Mouse (Mus musculus) megakaryocyte progenitor cell, adult 5-6 weeks (primary cell): ENCODE results near the gene Rpl31. TPM values are rescaled to one million over a fixed set of nuclear protein-coding genes. Genes with fewer than 3 reads are reported as not detected.

Experiments
- ATAC-seq: replicated peaks from 2 replicates; pipeline ENCODE4 v1.8.0; 2016; ENCODE audit warnings: mild to moderate bottlenecking, moderate TSS enrichment, inconsistent platforms; ENCODE audit not compliant: poor library complexity
- total RNA-seq, 2 experiments: library from RNA; stranded (forward) in 1 of 2; stranded (reverse) in 1 of 2; fragments of 157-497, 149-512 nt in 1 of 2; fragments of 200-1000 nt in 1 of 2; gene quantifications; 2 replicates each; pipeline versions ENCODE4 v1.2.3 to v1.2.4; 2015 to 2017

Gene Rpl31
- total RNA-seq (2015) (2,167 and 2,499 TPM in 2 replicates), total RNA-seq (2017) (497 and 660 TPM in 2 replicates)

DNA sequence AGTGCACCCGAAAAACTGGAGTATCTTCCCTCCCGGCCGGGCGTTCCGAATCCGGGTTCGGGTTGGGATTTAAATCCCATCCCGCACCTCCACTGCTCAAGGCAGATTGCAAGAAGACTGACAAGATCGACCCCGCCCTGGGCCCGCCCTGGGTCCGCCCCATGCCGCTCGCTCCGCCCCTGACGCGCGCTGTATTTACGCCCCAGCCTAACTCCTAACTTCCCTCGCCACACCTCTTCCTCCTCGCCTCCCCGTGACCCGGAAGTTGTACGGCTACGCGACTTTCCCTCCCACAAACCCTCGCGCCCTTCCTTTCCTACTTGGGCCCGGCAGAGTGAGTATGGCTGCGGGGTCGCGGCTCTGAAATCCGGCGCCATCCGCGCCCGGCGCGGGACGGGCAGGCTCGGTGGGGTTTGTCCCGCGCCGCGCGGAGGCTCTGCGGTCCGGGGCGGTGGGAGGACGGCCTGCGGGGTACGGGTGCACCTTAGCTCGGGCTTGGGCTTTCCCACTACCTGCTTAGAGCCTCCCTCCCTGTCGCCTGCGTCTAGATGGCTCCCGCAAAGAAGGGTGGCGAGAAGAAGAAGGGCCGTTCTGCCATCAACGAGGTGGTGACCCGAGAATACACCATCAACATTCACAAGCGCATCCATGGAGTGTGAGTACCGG lies at the start of gene Rpl31:
TSS of gene Rpl31 (plus strand) at position 242 of the 666 bp plus-strand sequence.
- peak; percentile 98 for ATAC-seq

DNA sequence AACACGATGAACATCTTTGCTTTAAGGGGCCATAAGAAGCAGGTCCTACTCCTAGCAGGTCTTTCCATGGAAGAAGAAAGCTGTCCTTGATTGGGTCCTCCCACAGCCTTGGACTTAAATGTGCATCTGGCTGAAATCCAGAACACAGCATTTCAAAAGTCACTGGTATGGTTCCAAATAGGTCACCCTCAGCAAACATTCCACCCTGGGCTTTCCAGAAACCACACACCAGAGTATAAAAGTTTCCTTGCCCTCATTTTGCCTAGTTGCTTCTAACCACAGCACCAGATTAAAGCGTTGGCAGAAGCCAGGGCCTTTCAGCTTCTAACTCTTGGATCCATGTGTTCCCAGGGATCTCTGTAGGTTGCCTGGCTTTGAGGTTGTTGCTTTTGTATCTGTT lies 49.7 kb upstream of the Rpl31 start:
- ATAC-seq = no peak

DNA sequence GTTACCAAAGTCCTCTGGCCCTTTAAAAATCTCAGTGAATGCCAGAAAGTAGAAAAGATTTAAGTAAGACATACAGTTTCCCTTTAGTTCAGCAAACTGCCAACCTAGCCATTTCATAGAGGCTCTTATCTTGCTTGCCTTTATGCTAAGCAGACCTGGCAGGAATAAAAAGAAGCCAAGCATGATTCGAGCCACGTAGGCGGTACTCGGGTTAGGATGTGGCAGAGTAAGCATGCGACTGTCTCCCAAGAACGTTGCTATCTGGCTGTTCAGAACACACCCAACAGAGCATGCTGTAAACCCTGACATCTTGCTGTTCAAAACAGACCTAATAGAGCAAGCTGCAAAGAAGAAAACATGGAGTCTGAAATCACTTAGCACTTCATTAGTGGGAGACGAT lies 48.8 kb upstream of the Rpl31 start:
- ATAC-seq = no peak

DNA sequence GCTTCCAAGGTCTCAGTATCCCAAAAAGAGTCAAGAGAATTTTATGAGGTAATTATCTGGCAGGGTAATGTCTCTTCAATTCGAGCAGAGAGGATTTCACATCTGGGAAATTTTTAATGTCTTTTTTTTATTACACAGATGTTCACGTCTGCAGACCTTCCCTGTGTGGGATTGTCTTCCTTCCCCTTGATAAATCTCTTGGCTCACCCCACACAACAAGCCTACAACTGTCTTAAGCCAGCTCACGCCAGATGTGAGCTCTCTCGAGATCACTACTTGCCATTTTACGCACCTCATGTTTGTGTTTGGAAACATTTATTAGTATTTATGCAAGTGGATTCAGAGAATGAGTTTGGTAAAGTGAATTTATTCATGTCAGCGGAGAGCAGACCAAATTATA lies 45.7 kb upstream of the Rpl31 start:
- ATAC-seq = no peak

DNA sequence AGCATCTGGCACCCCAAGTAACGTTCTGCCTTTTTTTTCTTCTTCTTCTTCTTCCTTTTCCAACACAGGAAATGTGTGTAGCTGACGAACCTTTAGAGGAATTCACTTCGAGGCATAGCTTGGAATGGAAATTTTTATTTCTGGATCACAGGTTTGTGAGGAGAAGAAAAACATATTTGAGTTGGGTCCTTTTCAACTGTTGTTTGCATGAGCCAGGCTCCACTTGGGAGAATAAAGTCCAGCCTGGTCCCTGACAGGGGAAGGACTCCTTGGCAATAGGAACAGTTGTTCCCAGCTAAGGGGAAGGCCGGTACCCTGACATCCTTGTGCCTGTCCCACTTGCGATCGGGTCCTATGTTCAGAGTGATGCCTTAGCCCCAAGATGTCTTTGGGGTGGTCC lies 42.4 kb upstream of the Rpl31 start:
- ATAC-seq = no peak

DNA sequence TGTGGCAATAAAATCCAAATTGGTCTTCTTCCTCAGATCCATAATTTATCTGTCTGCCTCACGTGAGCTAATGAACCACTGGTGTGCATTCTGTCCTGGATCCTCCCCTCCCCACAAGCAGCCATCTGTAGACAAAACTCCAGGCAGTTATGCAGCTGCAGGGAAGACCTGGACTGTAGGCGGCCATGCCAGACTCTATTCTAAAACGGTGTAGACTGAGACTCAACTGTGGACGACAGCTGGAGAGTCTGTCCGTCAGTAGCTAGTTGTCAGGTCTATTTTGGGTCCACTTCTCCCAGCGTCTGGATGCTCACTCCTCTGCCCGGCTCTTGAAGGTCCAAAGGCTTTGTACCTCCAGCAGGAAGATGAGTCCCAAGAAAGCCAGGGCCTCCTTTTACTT lies 40.1 kb upstream of the Rpl31 start:
- ATAC-seq = no peak

DNA sequence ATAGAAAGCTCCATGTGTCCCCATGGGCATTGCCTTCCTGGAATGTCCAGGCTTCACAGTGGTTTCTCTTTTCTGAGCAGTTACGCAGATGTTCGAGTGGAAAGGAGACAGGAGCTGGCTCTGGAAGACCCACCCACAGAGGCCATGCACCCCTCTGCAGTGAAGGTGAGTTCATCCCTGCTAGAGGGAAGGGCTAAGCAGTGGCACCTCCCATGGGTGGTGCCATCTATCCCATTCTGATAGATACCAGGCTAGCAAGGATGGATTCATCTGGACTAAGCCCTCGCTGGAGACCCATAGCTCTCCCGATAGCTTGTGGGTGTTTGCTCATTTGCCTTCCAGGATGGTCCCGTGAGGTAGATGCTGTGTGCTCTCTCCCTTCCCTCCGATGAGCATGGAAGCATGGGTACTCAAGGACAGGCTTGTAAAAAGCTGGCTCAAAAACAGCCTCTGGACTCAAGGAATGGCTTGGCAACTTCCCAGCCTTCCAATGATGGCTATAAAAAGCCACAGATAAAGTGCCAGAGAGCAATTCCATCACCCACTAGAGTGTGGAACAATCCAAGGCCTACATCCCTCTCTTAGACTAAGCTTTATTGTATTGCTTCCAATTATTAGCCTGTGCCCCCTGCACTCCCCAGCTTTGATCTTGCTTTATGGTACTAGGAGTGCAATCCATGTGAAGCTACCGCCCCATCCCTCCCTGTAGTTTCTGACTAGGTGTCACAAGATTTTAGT lies 36.6 kb upstream of the Rpl31 start:
- no peak for ATAC-seq

DNA sequence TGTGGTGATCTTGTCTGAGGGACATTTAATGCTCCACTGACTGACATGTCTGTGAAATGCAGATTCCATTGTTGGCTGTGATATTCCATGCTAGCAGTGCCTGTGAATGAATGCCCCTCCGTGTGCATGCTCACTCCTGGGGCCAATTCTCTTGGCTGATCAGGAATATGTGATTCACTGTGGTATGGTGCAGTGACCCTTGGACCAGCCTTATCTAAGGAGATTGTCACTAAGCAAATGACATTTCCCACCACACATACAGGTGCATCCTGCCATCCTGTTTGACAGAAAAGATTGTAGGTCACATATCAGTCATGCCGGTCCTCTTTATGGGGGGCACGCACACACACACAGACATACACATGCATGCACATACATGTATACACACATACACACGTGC lies 35.2 kb upstream of the Rpl31 start:
- ATAC-seq = no peak

DNA sequence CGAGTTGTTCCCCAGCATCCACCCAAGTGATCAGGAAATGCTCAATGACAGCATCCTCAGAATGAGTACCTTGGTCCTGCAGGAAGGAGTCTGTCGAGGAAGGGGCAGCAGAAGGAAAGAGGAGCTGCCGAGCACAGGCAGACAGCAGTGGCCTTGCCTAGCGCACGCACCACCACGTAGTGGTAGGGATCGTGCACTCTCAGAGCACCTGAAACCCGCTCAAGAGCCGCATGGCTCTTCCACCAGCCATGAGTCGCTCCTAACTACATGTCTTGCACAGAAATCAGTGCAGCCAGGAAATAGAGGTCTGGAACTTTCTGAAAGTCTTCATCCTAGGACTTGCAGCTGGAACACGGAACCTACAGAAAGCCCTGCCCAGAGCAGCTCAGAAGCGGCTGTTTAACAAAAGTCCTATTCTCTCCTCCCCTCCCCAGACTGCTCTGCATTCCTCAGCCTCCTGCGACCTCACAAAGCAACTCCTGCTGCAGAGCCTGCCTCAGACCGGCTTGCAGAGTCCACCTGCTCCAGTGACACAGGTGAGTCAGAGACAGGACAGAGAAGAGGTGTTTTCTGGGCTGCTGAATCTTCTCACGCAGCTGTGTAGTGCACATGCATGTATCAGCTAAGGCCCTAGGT lies 32.0 kb upstream of the Rpl31 start:
- no peak for ATAC-seq

DNA sequence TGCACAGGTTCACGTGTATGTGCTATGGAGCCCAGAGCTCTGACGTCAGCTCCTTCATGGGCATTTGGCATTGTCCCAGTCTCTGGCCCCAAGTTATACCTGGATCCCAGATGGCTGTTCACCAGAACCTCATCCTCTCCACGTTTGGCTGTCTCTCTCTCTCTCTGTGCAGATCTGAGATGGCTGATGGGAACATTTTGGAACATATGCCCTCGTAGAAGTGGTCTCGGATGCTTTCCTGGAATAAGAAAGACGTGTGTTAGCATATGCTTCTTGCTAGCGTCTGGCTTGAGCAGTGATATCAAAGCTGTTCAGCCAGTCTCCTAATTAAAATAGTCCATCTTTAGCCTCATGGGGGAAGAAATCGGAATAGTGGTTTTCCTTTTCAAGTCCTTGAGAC lies 30.9 kb upstream of the Rpl31 start:
- no peak for ATAC-seq

DNA sequence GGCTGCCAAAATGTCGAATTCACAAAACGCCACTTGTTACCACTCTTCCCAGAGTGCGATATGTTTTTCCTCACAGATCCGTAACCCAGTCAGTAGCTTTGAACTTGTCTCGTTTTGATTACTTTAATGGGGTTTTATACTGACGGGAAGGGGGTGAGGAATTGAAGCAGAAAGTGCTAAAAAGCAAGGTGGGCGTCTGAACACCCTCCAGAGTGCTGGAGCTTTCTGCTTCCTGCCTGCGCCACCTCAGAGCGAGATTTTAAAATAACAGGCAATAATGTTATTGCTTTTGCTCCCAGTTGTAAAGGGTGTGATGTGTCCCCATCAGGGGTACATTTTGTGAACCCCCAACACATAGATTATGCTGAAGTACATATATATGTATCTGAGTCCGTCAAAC lies 28.8 kb upstream of the Rpl31 start:
- ATAC-seq = no peak

DNA sequence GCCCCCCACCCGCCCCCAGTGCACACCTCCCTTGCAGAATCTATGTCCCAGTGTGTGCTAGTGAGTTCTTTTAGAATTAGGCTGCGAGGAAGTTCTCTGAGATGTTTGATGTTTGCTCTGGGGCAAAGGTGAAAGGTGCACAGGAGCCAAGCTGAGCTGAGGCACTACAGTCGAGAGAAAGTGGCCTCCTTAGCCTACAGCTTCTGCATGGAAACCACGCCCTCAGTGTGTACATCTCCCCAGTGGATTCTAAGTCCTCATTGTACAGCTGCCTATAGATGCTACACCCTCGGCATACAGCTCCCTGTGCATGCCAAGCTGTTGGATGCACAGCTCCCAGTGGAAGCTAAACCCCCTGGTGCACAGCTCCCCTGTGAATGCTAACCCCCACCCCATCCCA lies 28.2 kb upstream of the Rpl31 start:
- no peak for ATAC-seq

DNA sequence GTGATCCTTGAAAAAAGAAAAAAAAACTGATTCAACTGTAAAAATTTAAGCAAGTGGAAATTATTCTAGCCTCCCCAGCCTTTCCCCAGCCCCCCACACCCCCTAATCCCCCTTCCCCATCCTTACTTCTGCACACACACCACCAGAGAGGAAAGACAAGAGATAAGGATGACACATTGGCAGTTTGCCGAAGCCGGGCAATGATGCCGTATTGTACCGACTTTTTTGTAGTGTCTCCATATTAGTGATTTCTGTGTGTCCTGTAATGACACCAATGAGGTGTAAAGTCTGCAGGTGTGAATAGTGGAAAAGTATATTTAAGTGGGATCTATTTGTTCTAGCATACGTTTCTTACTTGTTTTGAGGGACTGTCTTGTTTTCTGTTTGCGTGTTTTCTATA lies 27.5 kb upstream of the Rpl31 start:
- ATAC-seq = no peak

DNA sequence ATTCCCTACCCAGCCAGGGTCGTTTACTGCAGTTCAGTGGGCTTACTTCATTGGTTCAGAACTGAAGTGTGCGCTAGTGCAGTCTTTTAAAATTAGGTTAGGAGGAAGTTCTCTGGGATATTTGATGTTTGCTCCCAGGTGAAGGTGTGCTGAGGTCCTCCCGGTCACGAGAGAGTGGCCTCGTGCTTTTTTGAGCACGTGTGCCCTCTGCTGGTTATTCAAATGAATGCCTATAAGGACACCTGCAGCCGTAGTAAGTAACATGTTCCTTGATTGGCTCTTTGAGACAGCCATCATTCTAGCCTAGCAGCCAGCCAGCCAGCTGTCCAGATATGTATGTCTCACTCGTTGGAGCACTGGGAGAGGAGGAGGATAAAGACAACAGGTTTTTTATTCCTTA lies 27.0 kb upstream of the Rpl31 start:
- peak; percentile 87 for ATAC-seq

DNA sequence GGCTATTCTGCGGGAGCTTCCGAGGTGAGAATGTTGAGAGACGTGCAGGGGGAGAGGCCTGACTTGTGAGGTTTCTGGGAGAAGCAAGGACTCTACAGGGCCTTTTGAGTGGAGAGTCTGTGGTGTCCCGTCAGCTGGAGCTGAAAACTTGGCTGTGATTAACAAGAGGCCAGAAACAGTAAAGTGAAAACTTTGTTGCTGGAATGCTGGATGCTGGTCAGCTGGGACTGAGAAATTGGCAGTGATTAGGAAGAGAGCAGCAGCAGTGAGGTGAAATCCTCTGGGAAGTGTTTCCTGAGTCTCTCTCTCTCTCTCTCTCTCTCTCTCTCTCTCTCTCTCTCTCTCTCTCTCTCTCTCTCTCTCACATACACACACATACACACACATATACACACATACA lies 25.8 kb upstream of the Rpl31 start:
- no peak for ATAC-seq

DNA sequence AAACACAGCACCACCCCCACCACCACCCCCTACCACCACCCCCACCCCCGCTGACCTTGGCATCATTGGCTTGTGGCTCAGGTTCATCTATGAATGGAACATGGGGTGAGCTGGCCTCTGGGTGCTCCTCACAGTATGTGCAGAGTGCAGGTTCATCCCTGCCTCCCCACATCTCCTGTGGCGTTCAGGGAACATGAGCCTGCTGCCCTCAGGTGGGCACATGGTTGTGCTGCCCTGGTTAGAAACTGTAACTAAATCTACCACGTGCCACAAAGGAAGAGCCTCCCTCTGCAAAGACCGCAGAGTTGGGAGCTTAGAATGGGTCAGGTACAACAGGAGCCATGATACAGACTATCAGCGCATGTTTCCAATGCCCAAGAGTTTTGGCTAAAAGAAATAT lies 24.4 kb upstream of the Rpl31 start:
- no peak for ATAC-seq

DNA sequence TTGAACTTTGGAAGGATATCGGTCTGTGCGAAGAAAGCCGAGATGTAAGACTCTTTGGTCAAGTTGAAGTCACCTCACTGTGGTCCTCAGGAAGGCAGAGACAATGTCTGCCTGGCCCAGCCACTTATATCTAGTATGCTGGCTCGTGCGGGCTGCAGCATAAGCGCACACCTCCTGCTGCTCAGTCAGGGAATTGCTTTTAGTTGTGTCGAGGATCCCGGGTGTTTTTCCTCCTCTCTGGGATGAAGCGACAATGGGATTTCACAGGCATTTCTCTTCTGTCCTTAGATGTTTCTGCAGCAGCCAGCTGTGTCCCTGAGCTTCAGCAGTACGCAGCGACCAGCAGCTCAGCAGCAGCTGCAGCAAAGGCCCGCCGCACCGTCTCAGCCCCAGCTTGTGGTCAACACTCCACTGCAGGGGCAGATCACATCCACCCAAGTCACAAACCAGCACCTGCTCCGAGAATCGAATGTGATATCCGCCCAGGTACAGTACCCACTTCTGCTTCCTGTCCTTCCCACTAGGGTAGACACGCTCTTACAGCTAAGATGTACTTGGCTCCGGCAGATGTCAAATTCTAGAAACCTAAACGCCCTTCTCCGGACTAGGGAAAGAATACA lies 22.6 kb upstream of the Rpl31 start:
- no peak for ATAC-seq

DNA sequence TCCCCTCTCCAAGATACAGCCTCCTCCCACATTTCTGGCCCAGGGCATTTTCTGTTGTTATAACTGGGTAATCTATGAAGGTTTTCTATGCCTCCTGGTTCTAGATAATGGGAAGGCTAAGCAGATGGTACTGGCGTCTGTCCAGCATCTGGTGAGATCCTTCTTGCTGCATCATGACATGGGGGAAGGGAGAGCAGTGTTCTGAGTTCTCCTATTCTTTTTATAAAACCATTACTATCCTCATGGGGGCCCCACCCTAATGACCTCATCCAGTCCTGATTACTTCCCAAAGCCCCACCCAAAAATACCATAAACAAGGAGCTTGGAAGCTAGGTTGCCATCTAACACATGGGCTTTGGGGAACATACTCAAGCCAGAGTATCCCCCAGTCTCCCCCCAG lies 18.6 kb upstream of the Rpl31 start:
- ATAC-seq = peak; percentile 68

DNA sequence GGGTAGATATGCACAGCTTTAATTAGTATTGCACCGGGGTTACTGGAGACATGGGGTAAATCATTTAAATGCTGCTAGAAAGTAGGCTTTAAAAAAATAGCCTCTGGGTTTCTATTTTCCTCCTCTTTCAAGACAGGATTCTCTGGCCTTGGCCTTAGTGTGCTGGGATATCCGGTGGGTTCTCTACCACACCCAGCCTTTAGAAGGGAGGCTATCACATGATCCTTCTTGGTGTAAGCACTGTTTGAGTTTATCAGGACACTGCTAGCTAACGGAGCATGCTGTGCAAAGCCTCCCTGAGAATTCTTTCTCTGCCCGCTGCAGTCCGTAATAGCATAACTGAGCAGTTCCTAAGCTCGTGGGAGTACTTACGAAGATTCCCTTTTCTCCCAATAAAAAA lies 18.2 kb upstream of the Rpl31 start:
- no peak for ATAC-seq

DNA sequence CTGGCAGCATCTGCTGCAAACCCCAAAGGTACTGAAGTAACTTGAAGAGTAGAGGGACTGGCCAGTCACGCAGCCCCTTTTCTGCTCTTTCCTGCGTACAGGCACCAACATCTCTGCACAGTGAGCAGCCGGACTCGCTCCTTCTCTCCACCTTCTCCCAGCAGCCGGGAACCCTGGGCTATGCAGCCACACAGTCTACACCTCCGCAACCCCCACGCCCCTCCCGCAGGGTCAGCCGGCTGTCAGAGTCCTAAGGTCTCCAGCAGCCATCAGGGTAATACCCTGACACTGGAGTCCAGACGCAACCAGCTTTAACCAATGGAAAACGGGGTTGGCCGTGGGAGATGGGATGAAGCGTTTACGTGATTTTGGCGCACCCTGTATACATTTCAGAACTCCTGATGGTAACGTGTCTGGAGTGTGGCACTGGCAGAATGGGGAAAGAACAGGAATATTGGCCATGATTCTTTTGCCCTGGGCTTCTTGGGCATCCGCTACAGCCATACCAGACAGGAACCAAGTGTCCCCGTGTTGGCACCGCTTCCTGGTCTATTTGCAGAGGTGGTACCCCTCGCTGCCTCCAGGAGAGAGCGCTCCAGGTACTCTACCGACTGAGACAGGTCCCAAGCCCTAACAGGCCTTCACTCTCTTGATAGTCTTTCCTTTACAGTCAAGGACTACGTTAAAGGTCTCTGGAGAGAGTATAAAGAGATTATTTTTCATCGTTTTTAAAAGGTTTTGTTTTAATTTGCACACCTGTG lies 5.7 kb upstream of the Rpl31 start:
- ATAC-seq = peak; percentile 48

DNA sequence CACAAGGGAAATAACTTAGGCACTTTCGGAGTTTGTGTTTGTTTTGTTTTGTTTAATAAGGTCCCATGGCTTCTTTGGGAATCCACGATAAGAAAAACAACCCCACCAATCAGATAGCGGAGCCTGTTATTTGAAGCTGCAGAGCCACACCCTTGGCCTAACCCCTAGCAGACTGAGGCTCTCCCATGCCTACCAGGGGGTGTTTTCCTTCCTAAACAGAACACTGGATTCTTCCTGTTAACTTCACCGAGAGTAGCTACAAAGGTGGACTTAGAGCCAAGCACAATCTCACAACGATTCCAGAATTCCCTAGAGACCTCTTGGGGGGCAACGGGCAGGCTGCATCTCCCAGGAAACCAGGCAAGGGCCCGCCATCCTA lies 5.1 kb upstream of the Rpl31 start:
- peak; percentile 63 for ATAC-seq
